Mouse (Mus musculus) embryo, embryonic 10 days (tissue): ENCODE data around the gene Pml.
A peak's percentile ranks its signal among the peaks of the same experiment; 100 is the strongest.

Source experiments
- DNase-seq: peaks from one replicate; pipeline ENCODE4 v3.0.0-alpha.2; 2015; ENCODE audit warnings: low spot score

Gene Pml

GRCm38 (mm10) chr9:58234502-58235015, 15.0 kb downstream of the Pml start:
- DNase-seq, result no peak

GRCm38 (mm10) chr9:58232374-58232773, 17.2 kb downstream of the Pml start:
- DNase-seq, result no peak

GRCm38 (mm10) chr9:58231746-58232145, 17.8 kb downstream of the Pml start:
- no peak for DNase-seq

GRCm38 (mm10) chr9:58228777-58229466, 20.7 kb downstream of the Pml start:
- DNase-seq, result no peak

GRCm38 (mm10) chr9:58225915-58226913, 23.4 kb downstream of the Pml start:
- DNase-seq, result peak; percentile 56

- DNase-seq, result no peak
These were observed 25.2 kb downstream of the Pml start for GRCm38 (mm10) chr9:58224356-58224755.

GRCm38 (mm10) chr9:58220218-58220903, 29.2 kb downstream of the Pml start:
- DNase-seq, result peak; percentile 75

- no peak for DNase-seq
These were observed 31.0 kb downstream of the Pml start for GRCm38 (mm10) chr9:58218539-58218938.

- DNase-seq, result peak; percentile 74
These were observed 33.2 kb downstream of the Pml start for GRCm38 (mm10) chr9:58216402-58216801.

- DNase-seq, result peak; percentile 34
These were observed 34.9 kb downstream of the Pml start for GRCm38 (mm10) chr9:58214519-58215180.

- peak; percentile 44 for DNase-seq
These were observed 35.7 kb downstream of the Pml start for GRCm38 (mm10) chr9:58213865-58214264.

- no peak for DNase-seq
These were observed 36.2 kb downstream of the Pml start for GRCm38 (mm10) chr9:58213377-58213776.

GRCm38 (mm10) chr9:58210304-58210627, 39.3 kb downstream of the Pml start:
- no peak for DNase-seq

- DNase-seq, result no peak
These were observed 39.9 kb downstream of the Pml start for GRCm38 (mm10) chr9:58209462-58210303.

GRCm38 (mm10) chr9:58206013-58206412, 43.6 kb downstream of the Pml start:
- no peak for DNase-seq

- peak; percentile 94 for DNase-seq
These were observed 45.1 kb downstream of the Pml start for GRCm38 (mm10) chr9:58204448-58205000.

GRCm38 (mm10) chr9:58203516-58204447, 45.8 kb downstream of the Pml start, which contains the start of the genes Islr and Islr2:
Gene Islr, minus strand, starts transcription at chr9:58204306.
Gene Islr2, minus strand, starts transcription at chr9:58204319.
- peak; percentile 89 for DNase-seq

GRCm38 (mm10) chr9:58202676-58203453, 46.7 kb downstream of the Pml start:
- DNase-seq, result no peak
